Mouse (Mus musculus) heart, postnatal 36 days (tissue): ENCODE measurements around the gene Nxph3. TPM values are rescaled to one million over a fixed set of nuclear protein-coding genes. Genes with fewer than 3 reads are reported as not detected.
A peak's percentile ranks its signal among the peaks of the same experiment; 100 is the strongest.
"Not testable (repeated sequence)": the region's sequence is repeated elsewhere in the genome, so short reads cannot be mapped to it uniquely, and the experiment has no call there.

Experiments
- DNase-seq, 2 experiments: peaks; one replicate each; pipeline ENCODE4 v3.0.0; 2021 to 2022
- intact Hi-C: fragments of 180-260 bp; cut with DNase I; formaldehyde crosslinking; loops from one replicate; pipeline ENCODE4 v1.15.1; 2025
- total RNA-seq, 2 experiments: library from RNA; stranded (reverse); gene quantifications; 2 replicates each; pipeline ENCODE4 v1.2.3; 2021

Gene Nxph3
- total RNA-seq, 2 experiments from 2014 or later: 0.64 to 0.68 TPM

DNA sequence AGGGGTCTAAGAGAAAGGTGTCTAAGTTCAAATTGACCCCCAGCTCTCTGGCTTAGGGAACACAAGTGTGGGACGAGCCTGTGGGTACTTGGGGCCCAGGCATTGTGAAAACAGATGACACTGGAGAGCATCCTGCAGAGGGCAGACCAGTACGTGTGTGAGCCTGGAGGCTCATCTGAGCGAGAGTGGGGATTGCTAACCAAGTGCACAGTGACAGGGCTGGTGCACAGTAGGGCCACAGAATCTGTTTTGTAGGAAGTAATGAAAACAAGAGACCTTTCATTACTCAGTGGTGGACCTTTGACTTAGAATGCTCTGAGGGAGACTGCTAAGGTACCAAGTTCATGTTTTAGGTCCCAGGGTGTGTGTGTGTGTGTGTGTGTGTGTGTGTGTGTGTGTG lies 5.6 kb upstream of the Nxph3 start:
- DNase-seq: no peak
- intact Hi-C loops: loop anchor here (1.0 to 2.0 kb wide), 2 partner anchors 136 to 201 kb away; partner anchors contain the start of gene Slc35b1

DNA sequence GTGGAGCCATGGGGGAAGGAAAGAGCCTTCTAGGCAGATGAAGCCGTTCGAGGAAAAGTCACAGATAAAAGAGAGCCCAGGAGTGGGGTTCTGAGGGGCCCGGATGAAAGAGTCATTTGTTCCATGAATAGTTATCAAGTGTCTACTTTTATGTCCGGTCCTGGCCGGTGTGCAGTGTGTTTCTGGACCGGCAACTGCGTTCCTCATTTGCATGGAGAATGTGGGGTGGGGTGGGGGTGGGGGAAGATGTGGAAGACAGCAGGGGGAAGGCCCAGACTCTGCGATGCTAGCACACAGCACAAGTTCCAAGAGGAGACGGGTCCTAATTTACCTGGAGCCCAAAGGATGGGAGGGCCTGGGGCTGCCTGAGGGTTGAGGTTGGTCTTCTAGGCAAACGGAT lies 4.9 kb upstream of the Nxph3 start:
- intact Hi-C loops: no loop called here
- no peak for DNase-seq

DNA sequence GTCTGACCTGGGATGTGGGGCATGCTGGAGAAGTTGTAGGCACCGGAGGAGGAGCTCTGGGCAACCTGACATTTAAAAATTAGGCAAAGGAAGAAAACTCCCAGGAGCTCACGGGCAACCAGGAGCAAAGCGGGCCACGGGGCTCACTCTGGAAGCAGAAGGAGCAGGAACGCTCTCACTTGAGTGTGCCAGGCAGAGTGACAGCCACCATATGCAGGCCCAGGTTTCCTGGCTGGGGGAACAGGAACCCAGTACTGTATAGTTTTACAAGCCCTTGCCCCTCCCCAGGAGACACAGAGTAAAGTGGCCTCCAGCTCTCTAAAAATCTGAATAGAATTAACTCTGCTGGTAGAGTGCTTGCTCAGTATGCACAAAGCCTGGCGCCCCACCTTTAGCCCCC lies 2.8 kb upstream of the Nxph3 start:
- intact Hi-C loops: no loop called here
- no peak for DNase-seq

DNA sequence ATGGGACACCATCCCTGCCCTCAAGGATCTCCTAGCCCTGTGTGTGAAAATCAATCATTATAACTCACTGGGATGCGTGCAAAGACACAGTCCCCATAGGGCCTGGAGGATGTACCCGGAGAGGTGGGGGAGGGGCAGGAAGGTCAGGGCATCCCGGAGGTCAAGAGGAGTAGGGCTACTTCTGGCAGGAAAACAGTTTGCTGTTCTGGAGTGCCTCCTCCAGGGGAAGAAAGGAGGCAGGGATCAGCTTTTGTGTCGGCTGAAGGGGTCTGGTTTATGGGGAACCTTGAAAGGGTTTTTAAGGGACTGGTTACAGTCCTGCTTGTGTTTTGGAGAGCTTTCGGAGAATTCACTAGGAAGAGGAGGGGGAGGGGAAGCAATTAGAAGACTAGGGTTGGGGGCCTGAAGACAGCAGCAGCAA lies 2.1 kb upstream of the Nxph3 start:
- intact Hi-C loops: no loop called here
- no peak for DNase-seq

DNA sequence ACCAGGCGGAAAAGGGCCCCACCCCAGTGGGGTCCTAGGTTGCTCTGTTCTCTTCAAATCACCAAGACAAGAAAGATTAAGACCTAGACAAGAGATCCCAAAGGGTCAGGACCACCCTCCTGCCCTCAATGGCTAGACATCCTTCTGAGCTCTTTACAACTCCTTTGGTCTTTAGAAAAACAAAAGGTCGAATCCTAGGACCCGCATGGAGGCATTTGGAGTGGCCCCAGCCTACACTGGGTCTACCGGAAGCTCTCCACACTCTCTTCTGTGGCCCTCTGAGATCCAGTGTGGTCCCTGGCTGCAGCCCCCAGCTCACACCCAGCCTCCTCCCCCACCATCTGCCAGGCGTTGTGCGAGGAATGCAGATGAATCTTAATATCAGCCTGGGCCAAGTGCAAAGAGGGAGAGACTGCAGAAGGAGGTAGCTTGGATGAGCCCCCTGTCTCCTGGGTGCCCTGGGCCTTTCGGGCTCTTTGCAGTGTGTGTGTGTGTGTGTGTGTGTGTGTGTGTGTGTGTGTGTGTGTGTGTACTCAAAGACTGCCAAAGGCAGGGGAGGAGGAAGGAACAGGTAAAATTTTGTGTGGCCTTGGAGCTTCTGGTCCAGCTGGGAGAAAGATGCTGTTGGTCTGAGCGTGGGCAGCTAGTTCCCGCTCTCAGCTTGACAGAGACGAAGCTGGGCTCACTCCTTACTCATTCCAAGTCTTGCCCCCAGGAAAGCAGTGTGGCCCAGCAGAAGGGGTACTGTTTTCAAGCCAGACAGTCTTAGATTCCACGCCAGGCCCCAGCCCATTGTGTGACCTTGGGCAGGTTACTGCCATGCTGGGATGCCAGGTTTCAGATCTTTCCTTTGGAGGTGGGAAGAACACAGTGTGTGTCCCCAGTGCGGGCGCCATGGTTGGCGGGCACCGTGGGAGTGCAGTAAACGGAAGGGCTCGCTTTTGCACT lies 1.3 kb upstream of the Nxph3 start:
- DNase-seq: no peak
- intact Hi-C loops: no loop called here

DNA sequence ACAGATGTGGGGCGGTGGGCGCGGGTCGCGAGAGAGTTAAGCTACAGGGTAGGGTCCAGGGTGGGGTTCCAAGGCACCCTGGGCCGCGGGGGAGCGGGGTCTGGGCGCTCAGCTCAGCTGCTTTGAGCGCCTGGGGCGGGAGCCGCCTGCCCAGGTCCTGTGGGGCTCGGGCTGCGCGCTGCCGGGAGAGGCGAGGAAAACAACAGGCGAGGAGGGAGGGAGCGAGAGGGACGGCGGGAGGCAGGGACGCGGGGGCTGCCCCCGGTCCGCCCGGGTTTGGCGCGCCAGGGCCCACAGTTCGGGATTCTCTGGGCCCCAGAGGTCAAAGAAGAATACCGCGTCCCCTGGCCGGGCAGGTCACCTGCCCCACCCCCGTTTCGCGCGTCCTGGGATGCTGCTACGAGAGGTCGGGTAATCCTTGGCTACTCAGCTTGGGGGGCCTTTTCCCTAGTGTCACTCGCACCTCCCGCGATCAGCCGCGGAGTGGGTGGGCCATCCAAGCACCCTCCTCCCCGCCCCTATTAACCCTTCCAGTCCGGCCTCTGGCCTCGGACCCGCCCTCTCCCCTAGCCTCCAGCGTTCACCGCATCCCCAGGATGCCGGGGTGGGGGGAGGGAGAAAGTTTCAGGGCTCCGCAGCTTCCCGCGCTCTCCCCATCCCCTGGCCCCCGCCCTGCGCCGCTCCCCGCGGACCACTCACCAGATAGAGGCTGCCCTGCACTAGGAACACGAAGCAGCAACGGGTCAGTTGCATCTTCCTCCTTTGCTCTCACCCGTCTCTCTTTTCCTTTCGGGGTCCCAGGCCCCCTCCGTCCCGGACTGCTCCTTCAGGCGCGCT lies 691 bp downstream of the Nxph3 start:
- intact Hi-C loops: no loop called here
- peak in 1 of 2 experiments; percentile 21 for DNase-seq

DNA sequence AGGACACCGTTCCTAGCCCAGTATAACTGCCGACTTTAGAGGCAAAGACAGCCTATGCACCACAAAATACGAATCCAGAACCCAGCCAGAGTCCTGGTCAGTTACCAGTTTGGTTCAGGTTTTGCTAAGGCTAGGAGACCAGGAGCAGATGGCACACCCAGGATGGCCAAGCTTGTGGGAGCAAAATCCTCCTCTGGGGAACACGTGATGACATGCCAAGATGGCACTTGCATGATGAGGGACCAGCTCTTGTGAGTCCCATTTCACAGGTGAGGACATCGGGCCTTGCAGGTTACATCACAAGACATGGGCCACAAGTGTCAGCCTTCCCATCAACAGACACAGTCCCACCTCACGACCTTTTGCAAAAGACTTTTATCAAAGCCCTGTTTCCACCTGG lies 2.0 kb downstream of the Nxph3 start:
- intact Hi-C loops: no loop called here
- no peak for DNase-seq

DNA sequence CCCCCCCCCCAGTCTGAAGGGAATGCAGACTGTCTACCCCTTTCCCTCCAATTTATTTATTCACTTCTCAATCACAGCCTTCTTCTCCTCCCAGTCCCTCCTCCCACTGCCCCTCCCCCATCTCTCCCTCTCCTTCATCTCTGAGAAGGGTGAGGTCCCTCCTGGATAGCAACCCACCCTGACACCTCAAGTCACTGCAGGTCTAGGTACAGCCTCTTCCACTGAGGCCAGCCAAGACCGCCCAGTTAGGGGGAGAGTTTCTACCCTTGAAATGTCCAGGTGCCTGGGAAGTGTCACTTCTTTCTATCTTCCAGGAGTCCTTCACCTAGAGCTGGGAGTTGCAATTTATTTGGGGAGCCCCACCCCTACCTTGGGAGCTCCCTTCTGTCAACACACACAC lies 2.5 kb downstream of the Nxph3 start:
- intact Hi-C loops: no loop called here
- DNase-seq: no peak

DNA sequence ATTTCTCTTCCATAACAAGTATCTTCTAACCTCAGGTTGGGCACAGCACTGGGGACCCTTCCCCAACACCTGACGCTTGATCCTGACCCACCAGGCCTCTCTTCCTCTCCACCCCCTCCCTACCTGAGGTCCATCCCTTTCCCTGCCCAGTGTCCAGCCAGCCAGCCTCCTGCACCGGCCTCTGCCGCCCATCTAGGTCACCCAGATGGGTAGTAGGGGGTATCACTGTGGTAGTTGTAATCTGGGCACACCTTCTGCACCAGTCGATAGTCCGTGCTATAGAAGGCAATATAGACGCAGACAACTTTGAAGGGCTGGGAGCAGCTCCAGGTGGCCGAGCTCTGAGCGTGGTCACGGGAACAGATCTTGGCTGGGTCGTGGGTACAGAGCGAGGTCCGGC lies 3.7 kb downstream of the Nxph3 start:
- intact Hi-C loops: no loop called here

DNA sequence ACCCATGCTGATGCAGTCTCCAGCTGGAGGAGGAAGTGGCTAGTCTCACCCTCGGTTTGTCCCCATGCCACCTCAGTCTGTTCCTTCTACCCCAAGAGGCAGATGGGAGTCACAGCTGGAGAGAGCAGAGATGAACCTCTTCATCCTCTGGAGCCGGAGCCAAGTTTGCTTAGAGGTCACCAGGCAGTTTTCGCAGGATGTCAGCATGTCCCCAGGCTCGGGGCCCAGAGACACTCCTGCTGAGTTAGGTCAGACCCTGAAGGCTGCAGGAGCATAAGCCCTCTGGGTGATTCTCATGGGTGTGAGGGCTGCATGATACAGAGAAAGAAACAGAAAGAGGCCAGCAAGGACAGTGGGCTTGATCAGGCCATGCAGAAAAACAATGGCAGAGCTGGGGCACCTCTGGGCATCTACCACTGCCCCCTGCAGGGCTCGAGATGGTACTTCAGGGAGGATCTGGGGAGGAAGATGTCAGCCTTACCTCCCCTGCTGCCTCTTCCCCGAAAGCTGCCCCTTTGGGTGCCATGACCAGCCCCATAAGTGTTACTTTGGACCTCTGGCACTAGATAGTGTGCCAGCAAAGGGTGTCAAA lies 5.1 kb downstream of the Nxph3 start:
- intact Hi-C loops: no loop called here
- no peak for DNase-seq

More for the DNA sequence above, 3.7 kb downstream of the Nxph3 start:
- no peak for DNase-seq

DNA sequence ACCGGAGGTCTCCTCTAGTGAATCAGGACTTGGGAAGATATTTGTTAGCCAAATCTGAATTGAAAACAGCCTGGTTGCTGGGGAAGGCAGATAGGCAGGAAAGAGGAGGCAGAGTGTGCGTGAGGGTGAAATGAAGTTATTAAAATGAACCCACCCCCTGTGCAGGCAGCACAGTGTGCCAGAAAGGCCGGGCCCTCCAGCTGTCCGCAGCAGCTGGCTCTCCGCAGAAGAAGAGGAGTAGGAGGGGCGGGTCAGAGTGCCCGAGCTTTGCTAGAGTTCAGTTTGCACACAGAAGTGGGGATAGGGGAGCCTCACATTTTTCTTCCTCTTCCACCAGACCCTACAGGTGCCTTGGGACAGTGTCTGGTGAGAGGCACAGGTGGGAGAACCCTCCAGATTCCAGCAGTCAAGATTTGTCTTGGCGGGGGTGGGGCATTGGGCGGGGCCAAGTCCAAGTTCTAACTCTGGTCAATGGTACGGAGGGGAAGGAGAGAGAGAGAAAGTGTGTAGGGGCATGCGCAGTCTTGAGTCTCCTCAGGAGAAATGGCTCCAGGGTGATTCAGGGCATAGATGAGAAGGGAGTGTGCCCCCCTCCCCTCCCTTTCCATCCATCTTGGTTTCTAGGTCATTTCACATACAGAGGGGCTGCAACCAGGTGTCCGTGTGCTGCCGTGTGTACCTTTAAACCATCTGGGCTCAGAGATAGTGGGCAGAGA lies 6.0 kb downstream of the Nxph3 start:
- DNase-seq: no peak
- intact Hi-C loops: no loop called here

DNA sequence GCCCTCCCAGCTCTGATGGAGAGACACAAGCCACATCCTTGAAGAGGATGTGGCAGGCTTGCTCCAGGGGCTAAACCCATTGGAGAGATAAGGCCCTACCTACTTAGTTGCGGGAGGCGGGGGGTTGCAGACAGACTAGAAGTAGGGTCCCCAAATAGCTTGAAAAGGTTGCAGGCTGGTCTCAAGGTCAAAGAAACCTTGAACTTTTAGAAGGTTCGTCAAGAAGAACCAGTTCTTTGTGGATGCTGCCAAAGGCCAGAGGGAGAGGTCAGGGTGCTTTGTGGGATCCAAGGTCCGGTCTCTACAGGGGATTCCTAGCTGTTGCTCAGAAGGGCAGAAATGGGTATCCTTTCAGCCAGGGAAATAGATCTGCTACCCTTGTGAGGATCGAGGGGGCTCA lies 6.6 kb downstream of the Nxph3 start:
- DNase-seq: no peak
- intact Hi-C loops: no loop called here

DNA sequence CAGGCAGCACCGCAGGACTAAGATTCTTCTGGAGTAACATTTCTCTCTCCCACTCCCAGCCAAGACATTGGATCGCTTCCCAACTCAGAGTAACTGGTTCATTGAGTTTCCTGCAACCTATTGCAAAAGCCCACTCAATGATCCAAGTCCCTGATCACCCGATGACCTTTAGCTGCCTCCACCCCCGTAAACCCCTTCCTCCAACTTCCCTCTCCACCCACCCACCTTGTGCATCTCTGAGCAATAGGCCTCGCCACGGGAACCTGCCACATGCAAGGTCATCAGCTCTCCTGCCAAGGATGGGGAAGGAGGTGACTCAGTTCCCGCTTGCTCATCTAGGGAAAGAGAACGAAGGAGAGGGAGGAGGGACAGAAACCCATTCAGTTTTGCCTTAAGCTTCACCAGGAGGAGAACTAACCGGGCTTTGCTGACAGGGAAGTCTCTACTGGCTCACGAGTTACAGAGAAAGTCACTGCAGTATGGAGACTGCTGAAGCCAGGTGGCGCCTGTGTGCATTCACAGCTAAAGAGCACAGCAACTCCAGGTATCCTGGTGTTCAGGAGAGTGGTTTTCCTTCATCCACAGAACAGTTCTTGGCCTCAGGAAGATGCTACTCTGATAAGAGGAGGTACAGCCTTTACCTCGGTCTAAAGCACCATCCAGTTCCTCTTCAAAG lies 7.2 kb downstream of the Nxph3 start:
- DNase-seq: peak in 1 of 2 experiments; percentile 27
- intact Hi-C loops: no loop called here

DNA sequence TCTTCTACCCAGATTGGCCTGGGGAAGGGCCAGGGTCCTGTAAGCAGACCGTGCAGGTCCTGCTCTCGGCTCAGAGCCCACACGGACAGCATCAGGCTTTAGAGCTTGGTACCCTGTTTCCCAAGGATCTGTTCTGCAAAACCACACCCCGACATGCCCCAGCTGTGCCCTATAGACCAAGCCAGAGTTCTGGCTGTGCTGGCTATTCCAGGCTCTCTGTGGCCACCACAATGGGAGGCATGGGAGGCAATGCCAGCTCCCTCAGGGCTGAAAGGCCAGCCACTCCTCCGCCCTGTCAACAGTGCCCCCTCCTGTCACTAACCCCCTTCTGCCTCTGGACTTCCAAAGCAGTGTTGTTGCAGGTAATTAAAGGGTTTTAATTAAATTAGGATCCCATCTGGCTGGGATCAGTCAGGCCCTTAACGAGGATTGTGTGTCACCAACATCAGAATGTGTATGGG lies 10.1 kb downstream of the Nxph3 start:
- DNase-seq: peak in 1 of 2 experiments; percentile 52
- intact Hi-C loops: no loop called here

DNA sequence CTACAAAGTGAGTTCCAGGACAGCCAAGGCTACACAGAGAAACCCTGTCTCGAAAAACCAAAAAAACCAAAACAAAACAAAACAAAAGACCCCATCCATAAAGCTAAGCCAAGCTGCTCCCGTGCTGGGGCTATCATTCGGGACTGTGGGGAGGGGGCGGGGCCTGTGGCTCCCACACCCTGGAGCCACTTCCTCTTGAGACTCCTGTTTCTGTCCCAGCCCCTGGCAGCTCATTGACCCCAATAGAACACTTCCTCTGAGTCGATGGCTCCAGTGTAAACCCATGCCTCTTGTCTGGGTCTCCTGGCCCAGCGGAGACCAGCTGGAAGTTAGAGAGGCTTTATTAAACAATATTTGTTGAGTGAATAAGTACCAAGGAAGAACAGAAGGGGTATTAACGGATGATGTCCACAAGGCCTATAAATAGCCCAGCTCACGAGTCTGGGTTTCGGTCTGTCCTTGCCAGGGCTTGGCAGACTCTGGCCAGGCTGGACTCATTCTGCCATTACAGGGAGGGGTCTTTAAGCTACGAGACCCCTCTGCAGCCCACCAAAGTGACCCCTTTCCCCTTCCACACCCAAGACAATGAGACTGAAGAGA lies 10.7 kb downstream of the Nxph3 start:
- DNase-seq: peak in 1 of 2 experiments; percentile 39
- intact Hi-C loops: no loop called here

DNA sequence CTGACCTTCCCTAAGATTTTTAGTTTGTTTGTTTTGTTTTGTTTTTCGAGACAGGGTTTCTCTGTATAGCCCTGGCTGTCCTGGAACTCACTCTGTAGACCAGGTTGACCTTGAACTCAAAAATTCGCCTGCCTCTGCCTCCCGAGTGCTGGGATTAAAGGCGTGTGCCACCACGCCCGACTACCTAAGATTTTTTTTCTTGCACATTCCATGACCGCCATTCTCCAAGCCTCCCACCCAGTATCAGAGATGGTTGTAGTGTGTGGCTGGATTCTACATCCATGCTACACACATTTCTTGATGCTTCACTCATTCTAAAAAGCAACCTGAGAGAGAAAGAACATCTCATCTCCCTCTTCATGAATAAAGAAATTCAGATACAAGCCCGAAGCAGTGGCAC lies 12.5 kb downstream of the Nxph3 start:
- intact Hi-C loops: not testable (repeated sequence)

DNA sequence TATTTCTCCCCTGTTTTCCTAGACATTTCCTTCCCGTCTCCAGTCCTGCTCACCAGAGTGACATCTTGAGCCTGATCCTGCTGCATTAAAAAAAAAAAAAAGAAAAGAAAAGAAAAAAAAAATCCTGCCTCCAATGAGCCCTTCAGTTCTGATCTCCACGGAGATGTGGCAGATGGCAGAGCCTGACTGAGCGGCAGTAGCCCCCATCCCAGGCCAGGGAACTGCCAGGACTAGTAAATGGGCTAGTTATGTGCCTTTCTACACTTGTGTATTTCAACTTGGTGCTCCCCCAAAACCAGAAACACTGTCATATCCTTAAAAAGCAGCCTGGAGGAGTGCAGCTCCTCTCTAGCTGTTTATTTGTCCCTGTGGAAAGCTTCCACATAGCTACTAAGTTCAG lies 13.5 kb downstream of the Nxph3 start:
- intact Hi-C loops: no loop called here

More for the DNA sequence above, 12.5 kb downstream of the Nxph3 start:
- DNase-seq: not testable (repeated sequence)

DNA sequence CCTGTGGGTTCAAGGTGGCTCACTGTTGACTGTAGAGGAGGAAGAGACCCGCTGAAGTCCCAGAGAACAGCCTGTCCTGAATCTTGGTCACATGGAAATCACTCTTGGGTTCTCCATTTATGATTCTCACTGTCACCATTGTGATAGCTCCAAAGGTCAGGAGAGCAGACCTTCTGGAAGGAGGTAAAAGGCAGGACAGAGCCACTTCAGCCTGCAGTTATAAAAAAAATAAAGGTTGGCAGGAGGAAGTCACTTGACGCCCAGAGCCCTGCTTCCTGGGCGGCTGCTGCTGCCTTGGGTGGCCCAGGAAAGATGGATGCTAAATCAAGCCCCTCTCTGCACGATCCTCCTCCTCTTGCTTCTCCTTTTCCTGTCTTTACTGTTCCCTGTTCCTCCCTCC lies 14.0 kb downstream of the Nxph3 start:
- intact Hi-C loops: no loop called here
- DNase-seq: no peak

More for the DNA sequence above, 13.5 kb downstream of the Nxph3 start:
- DNase-seq: no peak

DNA sequence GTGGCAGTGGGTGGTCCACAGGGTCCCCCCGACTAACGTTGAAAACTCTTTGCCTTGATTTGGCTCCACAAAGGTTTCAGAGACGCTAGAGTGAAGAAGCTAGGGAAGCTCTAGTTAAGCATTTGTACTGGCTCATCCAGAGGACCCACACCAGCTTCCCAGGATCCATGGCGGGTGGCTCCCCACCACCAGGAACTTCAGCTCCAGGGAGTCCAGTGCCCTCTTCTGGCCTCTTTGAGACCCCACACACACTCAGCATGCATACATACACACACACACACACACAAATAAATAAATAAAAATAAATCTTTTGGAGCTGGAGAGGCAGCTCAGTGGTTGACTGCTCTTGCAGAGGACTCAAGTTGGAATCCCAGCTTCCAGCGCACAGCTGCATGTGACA lies 16.4 kb downstream of the Nxph3 start:
- DNase-seq: no peak
- intact Hi-C loops: no loop called here
